Mouse (Mus musculus) olfactory bulb, adult 2 months (tissue): ENCODE measurements around the gene N4bp2l2.

Experiments used
- CTCF ChIP-seq: fragments of 200-500 bp; IDR thresholded peaks from 2 replicates; pipeline ENCODE4 v1.5.1; 2012; ENCODE audit warnings: low read depth, mild to moderate bottlenecking, low read length, moderate library complexity; ENCODE audit not compliant: insufficient read depth
- POLR2A ChIP-seq: fragments of 200-500 bp; IDR thresholded peaks from 2 replicates; pipeline ENCODE4 v1.6.1; 2012; ENCODE audit warnings: mild to moderate bottlenecking, low read depth, low read length, moderate library complexity; ENCODE audit not compliant: insufficient read depth

DNA sequence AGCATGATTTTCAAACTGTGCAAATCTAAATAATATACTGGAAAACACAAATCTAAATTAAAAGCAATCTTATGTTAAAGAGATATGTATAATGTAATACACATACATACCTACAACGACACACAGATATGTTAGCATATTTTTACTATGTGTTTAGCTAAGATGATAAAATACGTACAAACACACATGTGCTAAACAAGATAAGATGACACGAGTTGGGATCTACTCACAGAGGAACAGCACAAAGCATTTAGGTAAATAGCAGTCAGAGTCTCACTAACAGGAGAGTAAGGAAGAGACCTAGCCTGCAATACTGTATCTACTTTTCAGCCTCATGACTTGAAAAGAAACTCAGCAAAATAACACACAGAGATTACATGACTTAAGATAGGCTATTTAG lies 24.5 kb downstream of the N4bp2l2 start:
- TF ChIP-seq POLR2A (no peak), CTCF (no peak)
